Mouse (Mus musculus) testis, postnatal 14 days (tissue): ENCODE data around the gene Tex14.
A peak's percentile ranks its signal among the peaks of the same experiment; 100 is the strongest.
"Not testable (repeated sequence)": the region's sequence is repeated elsewhere in the genome, so short reads cannot be mapped to it uniquely, and the experiment has no call there.

ENCODE experiments used
- DNase-seq: peaks from one replicate; pipeline ENCODE4 v3.0.0; 2021; ENCODE audit warnings: low spot score

Gene Tex14

GRCm38 (mm10) chr11:87404876-87405275, at the start of gene Tex14, which contains the start of gene Rad51c:
TSS of gene Tex14 (plus strand) at chr11:87405065.
TSS of gene Rad51c (minus strand) at chr11:87404954.
- peak; percentile 89 for DNase-seq

GRCm38 (mm10) chr11:87357317-87358300, 47.3 kb upstream of the Tex14 start:
- no peak for DNase-seq

- peak; percentile 87 for DNase-seq
Observed at GRCm38 (mm10) chr11:87358331-87359261, 46.3 kb upstream of the Tex14 start, which contains the start of gene Ppm1e. TSS of gene Ppm1e (minus strand) at chr11:87359023.

- DNase-seq = no peak
Observed at GRCm38 (mm10) chr11:87359262-87359612, 45.6 kb upstream of the Tex14 start.

- DNase-seq = no peak
Observed at GRCm38 (mm10) chr11:87365120-87365519, 39.7 kb upstream of the Tex14 start.

GRCm38 (mm10) chr11:87367061-87367460, 37.8 kb upstream of the Tex14 start:
- no peak for DNase-seq

- DNase-seq = no peak
Observed at GRCm38 (mm10) chr11:87367865-87368580, 36.8 kb upstream of the Tex14 start.

- DNase-seq = no peak
Observed at GRCm38 (mm10) chr11:87384551-87384950, 20.3 kb upstream of the Tex14 start.

GRCm38 (mm10) chr11:87385676-87386075, 19.2 kb upstream of the Tex14 start:
- DNase-seq = no peak

- DNase-seq = no peak
Observed at GRCm38 (mm10) chr11:87393855-87394254, 11.0 kb upstream of the Tex14 start.

GRCm38 (mm10) chr11:87398402-87398801, 6.5 kb upstream of the Tex14 start:
- DNase-seq = no peak

GRCm38 (mm10) chr11:87404111-87404853, 583 bp upstream of the Tex14 start:
- peak; percentile 96 for DNase-seq

GRCm38 (mm10) chr11:87413412-87413811, 8.5 kb downstream of the Tex14 start:
- not testable (repeated sequence) for DNase-seq

- no peak for DNase-seq
Observed at GRCm38 (mm10) chr11:87416120-87416519, 11.3 kb downstream of the Tex14 start.

GRCm38 (mm10) chr11:87420861-87421260, 16.0 kb downstream of the Tex14 start:
- DNase-seq = no peak

- DNase-seq = no peak
Observed at GRCm38 (mm10) chr11:87421760-87422201, 16.9 kb downstream of the Tex14 start.

- peak; percentile 85 for DNase-seq
Observed at GRCm38 (mm10) chr11:87422511-87423340, 17.9 kb downstream of the Tex14 start.

- DNase-seq = no peak
Observed at GRCm38 (mm10) chr11:87423551-87424325, 18.9 kb downstream of the Tex14 start.

- no peak for DNase-seq
Observed at GRCm38 (mm10) chr11:87426121-87426449, 21.2 kb downstream of the Tex14 start.
